Mouse (Mus musculus): ENCODE results near the gene Dync1h1.

The Dync1h1 gene

DNA sequence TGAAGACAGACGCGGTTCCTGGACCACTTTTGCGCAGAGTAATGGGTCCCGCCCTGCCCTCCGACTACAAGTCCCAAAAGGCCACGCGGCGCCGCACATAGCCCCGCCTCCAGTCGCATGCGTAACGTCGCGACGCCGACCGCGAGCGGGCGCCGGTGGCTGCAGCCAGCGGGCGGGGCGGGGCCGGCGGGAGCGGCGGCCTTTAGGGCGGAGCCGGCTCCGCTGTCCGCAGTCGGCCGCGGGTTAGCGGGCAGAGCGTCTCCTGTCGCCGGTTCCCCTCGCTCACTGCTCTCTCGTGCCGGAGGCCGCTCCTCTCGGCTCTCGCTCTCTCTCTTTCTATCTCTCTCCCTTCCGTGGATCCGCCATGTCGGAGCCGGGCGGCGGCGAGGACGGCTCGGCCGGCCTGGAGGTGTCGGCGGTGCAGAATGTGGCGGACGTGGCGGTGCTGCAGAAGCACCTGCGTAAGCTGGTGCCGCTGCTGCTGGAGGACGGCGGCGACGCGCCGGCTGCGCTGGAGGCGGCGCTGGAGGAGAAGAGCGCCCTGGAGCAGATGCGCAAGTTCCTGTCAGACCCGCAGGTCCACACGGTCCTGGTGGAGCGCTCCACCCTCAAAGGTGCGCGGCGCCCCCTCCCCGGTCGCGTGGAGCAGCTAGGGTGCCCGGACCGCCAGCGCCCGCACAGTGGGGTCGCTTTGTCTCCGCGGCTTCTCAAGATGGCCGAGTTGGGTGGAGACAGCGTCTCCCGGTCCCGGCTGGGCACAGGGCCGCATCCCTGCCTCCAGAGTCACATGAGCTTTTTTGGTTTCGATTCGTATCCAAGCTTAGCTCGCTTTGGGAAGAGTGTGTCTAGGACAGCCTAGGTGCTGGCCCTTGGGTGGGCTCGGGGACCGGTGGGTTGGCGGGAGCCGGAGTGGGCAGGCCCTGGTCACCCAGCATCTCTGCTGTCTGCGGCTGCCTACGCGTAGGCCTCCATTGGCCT lies at the start of gene Dync1h1:
Dync1h1 (plus strand) TSS at position 212 of the 978 bp plus-strand sequence.
- peak; percentile 88 for DNase-seq (ENCODE audit: low spot score)

DNA sequence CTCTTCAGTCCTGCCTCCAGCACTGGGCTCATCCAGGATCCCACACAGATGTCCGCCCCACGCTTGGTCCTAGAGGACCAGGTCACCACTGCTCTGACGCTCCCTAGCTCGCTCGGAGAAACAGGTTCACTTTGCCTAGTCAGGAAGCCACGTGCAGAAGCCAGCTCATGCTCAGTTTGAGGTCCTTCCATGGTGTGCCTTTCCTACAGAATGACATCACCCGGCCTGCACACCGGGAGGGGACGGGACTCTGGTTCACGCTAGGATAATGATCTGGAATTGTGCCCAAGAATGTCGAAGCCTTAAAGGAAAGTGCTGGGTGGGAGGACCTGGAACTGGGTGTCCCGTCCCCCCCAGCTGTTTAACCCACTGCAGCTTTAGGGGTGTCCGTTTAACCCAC lies 49.1 kb upstream of the Dync1h1 start:
- no peak for DNase-seq (ENCODE audit: low spot score)

DNA sequence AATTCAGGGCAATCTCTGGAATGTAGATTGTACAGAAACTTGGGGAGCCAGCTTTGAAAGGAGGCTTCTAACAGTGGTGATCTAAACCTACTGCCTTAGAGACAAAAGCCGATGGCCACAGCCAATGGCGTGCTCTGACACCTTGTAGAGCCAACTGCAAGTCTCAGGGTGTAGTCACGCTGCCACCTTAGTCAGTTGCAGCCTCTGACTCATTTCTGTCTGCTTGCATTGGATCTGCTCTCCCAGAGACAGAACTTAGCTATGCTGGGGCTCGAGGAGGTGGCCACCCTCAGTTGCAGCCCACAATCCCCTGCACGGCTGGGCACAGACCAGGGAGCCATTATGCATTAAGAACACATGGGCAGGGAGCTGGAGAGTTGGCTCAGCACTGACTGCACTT lies 47.9 kb upstream of the Dync1h1 start:
- DNase-seq (ENCODE audit: low spot score) = no peak

DNA sequence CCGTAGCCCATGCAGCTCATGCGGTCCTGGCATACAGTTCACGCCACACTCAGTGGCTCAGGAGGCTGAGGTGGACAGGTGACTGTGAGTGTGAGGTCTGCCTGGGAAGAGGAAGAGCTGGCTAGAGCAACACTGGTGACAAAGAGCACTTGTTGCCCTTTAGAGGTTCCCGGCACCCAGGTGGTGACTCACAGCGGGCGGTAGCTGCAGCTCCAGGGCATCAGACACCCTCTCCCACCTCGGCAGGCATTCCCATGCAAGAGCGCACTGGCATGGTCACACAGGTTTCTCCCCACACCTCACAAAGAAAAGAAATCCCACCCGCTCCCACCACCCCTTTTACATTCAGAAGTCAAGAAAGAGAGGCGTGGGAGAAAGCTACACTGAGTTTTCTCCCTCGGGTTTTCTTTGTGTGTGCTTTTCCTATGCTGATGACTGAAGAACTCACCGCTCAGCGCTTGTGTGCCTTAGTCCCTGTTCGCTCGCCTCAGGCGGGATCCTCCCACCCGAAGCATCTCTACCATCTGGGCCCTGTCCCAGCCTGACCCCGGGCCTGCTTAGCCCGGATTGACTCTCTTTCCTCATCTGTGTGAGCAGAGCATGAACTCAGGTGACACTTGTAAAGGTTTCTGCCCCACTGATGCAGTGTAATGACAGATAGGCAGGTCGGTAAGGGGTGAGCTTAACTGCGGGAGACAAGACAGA lies 45.6 kb upstream of the Dync1h1 start:
- no peak for DNase-seq (ENCODE audit: low spot score)

DNA sequence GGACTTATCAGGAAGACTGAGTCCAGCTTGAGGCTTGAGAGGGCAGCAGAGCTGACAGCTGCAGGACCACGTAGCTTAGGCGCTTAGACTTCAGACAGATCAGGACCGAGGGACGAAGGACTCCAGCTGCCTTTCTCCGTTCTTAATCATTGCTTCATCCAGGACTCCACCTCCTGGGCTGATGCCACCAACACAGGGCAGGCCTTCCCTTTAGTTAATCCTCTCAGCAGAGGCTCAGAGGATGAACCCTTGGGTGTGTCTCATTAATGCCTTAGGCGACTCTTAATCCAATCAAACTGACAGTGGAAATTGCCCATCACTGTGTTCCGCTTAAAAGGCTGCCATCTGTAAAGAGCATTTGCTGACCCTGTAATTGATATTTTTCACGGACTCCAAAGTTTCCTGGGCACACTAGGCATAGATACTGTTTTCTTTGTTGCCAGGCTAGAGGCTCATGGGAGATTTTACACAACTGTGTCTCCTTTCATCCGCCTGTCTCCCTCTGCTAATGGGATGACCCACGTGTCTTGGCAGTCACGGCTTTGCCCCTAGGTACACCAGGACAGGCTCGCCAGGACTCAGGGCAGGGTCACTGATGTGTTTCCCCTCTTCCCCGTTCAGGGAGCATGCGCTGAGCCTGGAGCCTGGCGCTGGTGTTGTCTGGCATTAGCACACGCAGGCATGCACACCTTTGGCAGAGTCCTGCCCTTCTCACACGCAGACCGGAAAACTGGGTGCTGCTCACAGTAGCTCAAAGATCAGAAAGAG lies 44.2 kb upstream of the Dync1h1 start:
- DNase-seq (ENCODE audit: low spot score) = no peak

DNA sequence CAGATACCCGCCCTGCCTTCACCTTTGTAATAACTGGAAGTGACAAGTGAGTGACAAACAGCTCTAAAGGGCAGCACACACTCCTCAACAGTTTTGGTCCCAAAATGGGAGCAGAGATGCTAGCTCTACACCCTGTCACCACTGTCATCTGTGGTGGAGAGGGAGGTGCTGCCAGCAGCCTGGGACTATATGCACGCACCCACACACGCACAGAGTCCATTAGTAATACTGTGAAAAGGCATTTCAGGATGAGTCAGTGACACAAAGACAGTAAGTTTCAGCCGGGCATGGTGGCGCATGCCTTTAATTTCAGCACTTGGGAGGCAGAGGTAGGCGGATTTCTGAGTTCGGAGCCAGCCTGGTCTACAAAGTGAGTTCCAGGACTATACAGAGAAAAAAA lies 43.1 kb upstream of the Dync1h1 start:
- DNase-seq (ENCODE audit: low spot score) = no peak

DNA sequence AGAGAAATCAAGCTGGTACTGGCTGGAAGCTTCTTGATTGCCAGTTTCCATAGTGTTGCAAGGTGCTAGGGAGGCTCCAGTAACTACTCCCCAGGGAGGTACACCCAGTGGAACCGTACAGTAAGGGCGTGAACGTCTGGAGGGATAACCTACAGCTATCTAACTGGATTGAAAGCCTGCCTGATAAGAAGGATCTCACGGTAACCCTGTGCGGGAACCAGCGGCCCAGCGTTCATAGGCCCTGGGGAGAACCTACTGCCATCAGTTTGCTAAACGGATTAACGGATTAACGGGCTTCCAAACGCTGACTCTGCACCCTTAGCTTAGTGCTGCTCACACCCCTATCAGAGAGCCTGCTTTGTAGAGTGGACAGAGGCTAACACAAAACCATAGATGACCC lies 37.9 kb upstream of the Dync1h1 start:
- DNase-seq (ENCODE audit: low spot score) = no peak

DNA sequence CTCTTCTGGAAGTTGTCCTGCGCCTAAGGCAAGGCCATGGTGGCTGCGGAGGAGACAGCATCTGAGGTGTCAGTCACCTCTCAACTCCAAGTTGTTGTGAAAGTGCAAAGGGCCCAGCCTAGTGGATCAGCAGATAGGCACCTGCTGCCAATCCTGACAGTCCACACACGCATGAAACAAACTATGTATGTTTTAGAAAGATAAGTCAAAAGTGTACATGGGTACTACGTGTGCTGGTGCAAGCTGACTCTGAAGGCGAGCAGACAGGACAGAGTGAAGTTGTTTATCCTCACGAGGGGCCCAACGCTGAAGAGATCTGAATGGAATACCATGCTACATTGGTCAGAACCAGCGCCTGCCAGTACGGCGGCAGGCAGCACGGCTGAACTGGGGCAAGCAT lies 36.4 kb upstream of the Dync1h1 start:
- no peak for DNase-seq (ENCODE audit: low spot score)

DNA sequence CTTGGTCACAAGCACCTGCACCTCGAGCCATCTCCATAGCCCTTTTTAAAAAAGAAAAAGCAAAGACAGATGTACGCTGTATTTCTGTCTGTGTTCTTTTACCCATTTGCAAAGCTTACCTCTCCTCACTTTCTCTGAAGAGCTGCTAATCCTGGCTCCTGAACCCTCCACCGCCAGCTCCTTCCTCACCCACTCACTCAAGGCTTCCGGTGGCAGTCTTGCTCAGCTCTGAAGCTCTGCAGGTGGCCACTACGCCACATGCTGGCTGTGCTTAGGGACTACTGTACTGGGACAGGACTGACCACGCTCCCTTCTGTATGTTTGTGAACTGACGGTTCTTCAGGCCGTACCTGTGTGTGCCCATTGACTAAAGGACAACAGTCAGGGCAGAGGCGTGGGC lies 34.9 kb upstream of the Dync1h1 start:
- DNase-seq (ENCODE audit: low spot score) = no peak

DNA sequence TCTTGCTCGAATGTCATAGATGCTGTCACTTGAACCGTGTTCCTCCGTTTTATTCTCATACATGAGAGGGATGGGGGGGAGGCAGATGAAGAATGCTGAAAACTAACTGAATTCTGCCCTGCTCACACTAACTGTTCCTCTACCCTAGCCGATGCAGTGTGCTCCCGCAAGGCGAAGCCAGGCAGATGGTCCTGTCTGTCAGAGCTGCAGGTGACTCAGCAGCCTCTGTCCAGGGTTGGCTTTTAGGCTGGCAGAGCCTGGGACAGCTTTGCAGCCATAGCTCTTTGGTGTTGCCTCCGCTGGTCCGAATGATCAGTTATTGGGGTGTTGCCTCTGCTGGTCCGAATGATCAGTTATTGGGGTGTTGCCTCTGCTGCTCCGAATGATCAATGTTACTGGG lies 30.2 kb upstream of the Dync1h1 start:
- DNase-seq (ENCODE audit: low spot score) = no peak

DNA sequence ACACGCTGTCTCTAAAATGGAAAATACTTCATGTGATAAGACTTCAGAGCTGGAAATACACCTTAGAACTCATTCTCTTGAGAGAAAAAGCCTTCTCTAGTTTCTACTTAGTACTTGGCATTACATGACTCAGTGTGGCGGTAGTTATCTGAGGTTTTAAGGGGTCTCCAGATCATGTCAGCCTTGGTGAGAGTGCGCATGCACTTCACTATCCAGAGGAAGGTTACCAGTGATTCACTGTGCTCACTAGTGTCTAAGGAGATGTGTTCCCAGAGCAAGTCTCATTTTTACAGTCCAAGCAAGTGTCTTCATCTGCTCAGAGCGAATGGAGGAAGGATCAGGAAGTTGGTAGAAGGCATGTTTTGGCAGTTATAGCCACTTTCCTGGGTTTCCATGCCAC lies 28.9 kb upstream of the Dync1h1 start:
- no peak for DNase-seq (ENCODE audit: low spot score)

DNA sequence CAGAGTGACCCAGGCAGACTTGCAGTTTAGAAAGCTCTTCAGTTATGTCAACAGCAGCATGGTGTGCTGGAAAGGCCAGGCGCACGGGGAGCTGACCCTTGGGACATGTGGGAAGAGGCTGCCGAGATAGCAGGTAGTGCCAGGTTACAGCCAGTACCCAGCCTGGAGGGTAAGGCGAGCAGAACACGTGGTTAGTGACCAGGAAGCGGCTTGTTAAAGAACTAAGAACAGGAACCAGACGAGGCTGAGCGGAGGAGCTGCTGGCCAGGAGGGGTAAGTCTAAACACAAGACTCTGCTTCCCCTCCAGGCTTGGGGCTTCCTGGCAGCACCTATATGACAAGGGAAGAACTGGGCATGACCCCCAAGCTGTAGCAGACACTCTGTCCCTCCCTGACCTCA lies 27.6 kb upstream of the Dync1h1 start:
- DNase-seq (ENCODE audit: low spot score) = no peak

DNA sequence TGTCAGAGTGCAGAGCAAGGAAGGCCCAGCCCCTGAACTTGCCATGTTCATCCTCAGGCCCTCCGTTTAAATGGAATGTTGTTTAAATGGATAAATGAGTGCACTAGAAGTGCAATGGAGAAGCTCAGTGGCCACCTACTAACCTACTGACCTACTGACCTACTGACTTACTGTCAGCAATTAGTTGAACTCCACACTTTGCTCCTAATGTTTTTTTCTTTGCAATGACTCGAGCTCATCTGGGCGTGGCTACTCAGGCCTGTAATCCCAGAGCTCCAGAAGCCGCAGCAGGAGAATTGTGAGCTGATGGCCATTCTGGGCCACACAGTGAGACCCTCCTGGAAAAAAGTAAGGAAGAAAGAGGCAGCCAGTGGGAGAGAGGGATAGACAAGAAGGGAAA lies 25.3 kb upstream of the Dync1h1 start:
- DNase-seq (ENCODE audit: low spot score) = no peak

DNA sequence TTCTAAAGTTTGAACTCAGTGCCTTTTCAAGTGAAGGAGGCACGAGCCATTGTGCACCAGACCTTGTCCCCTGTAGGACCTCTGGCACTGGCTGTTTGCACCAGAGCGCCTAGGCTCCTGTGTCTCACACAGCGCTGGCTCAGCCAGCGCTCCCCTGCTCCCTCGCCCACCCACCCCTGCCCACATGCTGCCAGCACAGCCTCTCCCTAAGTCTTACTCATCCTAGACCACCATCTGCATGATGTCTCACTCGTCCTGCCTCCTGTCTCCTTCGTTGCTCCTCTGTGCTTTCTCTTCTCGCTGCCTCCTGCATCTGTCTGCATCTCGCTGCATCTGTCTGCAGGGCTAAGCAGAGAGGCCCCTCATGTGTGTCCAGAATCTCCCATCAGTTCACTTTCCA lies 22.9 kb upstream of the Dync1h1 start:
- no peak for DNase-seq (ENCODE audit: low spot score)

DNA sequence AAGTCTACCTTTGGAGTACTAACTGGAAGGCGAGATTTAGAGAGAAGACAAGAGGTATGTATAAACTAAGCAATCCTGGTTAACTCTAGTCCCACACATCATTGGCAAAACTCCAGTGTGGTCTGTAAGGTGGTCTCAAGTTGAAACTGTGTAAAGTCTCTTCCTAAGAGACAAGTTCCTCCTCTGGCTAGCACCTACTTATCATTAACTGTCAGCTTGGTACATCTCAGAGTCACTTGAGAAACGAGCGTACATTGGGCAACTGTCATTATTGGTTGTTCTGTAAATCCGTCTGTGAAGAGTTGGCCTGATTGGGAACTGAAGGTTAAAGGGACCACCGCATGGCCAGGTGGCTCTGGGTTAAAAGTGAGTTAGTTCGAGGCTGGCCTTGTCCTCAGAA lies 12.6 kb upstream of the Dync1h1 start:
- DNase-seq (ENCODE audit: low spot score) = no peak

DNA sequence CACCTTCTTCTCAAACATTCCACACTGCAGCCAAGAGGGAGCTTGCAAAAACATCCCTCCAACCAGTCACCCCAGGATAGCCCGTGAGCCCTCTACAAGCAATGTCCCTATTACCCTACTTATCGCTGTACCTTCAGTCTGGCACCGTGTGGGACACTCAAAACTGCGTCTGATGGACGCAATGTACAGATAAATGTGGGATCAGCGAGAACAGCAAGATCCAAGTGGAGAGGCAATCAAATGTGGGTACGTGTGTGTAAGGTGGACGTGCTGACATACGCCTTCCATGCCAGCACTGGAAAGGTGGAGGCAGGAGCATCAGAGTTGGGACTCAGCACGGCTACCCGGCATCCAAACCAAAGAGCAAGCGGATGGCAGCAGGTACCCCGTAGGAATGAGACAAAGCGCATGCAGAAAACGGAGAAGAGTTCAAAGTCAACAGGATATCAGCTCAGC lies 10.4 kb upstream of the Dync1h1 start:
- DNase-seq (ENCODE audit: low spot score) = no peak

DNA sequence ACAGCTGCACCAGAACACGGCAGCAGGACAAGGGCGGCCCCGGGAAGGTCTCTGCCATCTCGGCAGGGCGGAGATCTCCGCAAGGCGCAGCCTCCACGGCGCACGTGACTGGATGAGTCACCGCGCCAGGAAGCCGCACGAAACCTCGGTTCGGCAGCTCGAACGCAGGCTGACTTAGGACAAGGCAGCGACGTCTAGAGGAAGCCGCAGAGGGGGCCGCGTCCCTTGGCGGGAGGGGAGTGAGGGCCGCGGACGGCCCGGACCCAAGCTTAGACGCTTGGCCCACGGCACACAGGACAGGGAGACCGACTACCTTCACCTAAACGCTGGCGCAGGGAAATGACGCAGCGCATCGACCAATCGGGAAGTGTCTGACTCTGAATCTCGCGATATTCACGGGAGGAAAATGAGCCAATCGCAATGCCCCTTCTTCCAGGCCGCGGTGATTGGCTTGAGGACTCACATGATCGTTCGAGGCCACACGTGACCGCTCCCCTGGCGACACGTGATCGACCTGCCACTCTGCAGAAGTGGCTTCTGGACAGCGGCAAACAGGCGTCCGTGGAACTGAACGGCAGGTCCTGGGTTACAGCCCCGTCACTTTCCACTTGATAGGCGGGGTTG lies 9.9 kb upstream of the Dync1h1 start:
- DNase-seq (ENCODE audit: low spot score) = peak; percentile 99

DNA sequence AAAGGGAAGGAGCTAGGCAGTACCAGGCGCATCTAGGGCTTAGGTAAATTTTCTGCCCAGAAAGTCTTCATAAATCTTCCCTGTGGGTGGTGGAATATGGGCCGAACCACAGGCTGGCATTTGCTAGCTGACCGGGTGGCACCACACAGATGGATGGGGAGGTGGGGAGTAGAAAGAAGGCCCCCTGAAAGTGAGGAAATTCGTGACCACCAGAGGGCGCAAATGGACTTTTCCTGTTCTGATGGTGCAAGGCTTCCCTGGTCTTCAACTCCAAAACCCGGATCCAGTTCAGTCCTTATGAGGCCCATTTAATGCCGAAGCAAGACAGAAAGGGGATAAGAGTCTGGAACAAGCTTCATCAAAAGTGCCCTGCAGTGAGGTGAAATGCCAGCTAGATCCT lies 2.7 kb upstream of the Dync1h1 start:
- DNase-seq (ENCODE audit: low spot score) = peak; percentile 45

DNA sequence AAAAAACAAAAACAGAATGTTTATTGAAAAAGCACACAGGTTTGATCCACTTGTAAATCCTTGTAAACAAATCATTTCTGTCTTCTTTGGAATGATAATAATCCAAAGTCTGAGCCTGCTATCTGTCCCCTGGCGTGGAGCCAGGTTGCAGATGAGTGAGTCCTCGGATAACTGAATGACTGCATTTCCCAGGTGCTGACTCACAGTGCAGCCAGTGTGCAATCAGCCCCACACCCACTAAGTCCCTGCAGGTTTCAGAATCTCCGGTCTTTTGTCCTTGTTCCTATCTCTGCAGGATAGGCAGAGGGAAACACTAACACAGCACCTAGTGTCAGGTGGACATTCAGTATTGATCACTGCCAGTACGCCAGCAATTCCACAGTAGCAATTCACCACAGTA lies 1.5 kb upstream of the Dync1h1 start:
- DNase-seq (ENCODE audit: low spot score) = no peak

DNA sequence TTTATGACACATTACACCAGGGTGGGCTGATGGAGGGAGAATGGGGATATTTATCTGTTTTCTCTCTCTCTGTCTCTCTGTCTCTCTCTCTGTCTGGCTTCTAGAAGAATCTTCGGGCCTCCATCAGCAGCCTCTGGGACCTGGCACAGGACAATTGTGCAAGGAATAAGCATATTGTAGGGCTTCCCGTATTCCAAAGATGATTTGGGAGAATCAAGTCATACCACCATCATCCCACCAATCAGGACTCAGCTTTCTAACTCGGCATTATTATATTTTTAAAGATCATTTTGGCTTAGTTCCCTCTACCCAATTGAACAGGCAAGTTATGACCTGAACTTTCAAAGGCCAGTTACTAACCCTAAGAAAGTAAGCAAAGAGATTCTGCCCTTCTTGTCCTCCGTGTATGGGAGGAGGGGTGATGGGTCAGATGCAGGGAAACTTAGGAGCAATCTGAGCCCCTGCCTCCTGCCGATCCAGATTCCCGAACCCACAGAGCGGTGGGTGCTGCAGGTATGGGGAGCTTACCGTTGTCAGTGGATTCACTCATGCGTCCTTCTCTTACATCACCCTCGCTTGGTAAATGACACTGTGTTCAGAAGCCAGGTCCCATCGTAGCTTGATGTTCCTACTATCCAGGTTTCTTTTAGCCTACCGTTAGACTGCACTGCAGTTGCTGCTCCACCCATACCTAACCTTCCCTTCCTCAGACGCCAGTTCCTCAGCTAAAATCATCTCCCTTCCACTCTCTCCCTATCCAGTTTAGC lies 844 bp upstream of the Dync1h1 start:
- DNase-seq (ENCODE audit: low spot score) = no peak

DNA sequence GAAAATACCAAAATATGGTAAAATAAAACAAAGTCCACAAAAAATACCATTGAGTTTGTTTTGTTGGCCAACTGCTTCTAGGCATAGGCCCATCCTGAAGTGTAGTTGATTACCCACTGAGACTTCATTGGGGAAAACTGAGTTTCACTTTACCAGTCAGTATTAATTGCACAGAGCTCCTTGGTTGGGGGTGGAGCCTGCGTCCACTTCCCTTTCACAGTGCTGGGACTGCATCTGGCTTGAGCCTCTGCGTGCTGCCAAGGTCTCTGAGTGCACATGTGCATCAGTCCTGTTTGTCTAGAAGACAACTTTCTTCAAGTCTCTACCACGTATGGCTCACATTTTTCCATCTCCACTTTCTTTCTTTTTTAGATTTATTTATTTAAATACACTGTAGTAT lies 4.9 kb downstream of the Dync1h1 start:
- no peak for DNase-seq (ENCODE audit: low spot score)
